Mouse (Mus musculus): Measurements from ENCODE around the gene Tns2. TPM values are rescaled to one million over a fixed set of nuclear protein-coding genes. Genes with fewer than 3 reads are reported as not detected.
"Not testable (repeated sequence)": the region's sequence is repeated elsewhere in the genome, so short reads cannot be mapped to it uniquely, and the experiment has no call there.

The Tns2 gene
- total and polyA plus RNA-seq, 2 experiments from 2014 or later = 5.0 to 8.4 TPM

GRCm38 (mm10) chr15:102147674-102148402 is 47.6 kb downstream of the Tns2 start:
- Histone ChIP-seq H3K4me3 (ENCODE audit: low read depth, low read length) (no peak overlapping the region), H3K4me1 (ENCODE audit: insufficient read depth) (no peaks in the 10 kb centered on the region), H3K36me3 (ENCODE audit: insufficient read depth) (no peaks in the 10 kb centered on the region), H3K27ac (ENCODE audit: low read depth, low read length) (no peak overlapping the region), H3K9ac (no peak overlapping the region), H3K9me3 (ENCODE audit: low read length) (no peaks in the 10 kb centered on the region), H3K4me2 (ENCODE audit: low read depth) (no peak overlapping the region), H3K27me3 (ENCODE audit: insufficient read depth, low read length) (peaks cover 14% of the 10 kb centered on the region)
- TF ChIP-seq CTCF (IDR thresholded peaks at IDR 0.05; ENCODE audit: low read depth) = no peak
- ATAC-seq (no peak), DNase-seq (no peak)
- 71% methylated on average over 16 of the region's 16 CpGs for WGBS

DNA sequence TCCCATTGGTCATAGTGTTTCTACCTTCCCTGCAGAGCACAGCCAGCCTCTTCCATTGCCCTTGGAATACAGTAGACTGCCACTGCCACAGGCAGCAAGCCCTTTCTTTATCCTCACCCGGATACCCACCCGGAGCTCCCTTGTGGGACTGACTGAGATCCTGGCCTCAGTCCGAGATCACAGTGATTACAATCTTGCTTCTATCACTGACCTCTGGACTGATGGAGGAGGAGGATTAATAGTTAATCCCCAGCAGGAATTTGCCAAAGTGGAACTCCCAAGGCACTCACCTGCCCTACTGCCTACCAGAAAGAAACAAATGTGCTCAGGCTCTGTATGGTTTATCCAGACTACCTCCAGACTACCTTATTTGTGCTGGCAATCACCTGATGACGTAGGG is 49.3 kb downstream of the Tns2 start:
- no peak overlapping the region for H3K9ac ChIP-seq
- H3K36me3 ChIP-seq (ENCODE audit: insufficient read depth) = no peaks in the 10 kb centered on the region
- no peak for DNase-seq
- WGBS = 69% methylated on average over 4 of the region's 4 CpGs
- H3K27me3 ChIP-seq (ENCODE audit: insufficient read depth, low read length) = peaks cover 9% of the 10 kb centered on the region
- H3K4me2 ChIP-seq (ENCODE audit: low read depth) = no peak overlapping the region
- no peak for ATAC-seq
- H3K9me3 ChIP-seq (ENCODE audit: low read length) = no peaks in the 10 kb centered on the region
- H3K4me3 ChIP-seq (ENCODE audit: low read depth, low read length) = no peak overlapping the region
- H3K27ac ChIP-seq (ENCODE audit: low read depth, low read length) = no peak overlapping the region
- no peak for TF ChIP-seq CTCF (IDR thresholded peaks at IDR 0.05; ENCODE audit: low read depth)
- H3K4me1 ChIP-seq (ENCODE audit: insufficient read depth) = no peaks in the 10 kb centered on the region

- DNase-seq (no peak), ATAC-seq (no peak)
- TF ChIP-seq CTCF (IDR thresholded peaks at IDR 0.05; ENCODE audit: low read depth) = no peak
- Histone ChIP-seq H3K4me2 (ENCODE audit: low read depth) (no peak within 1 kb of the TSS), H3K9me3 (ENCODE audit: low read length) (no peaks in the 10 kb centered on the region), H3K27me3 (ENCODE audit: insufficient read depth, low read length) (peaks cover under 1% of the 10 kb centered on the region; the same call in 1 of the 2 replicates), H3K4me1 (ENCODE audit: insufficient read depth) (no peaks in the 10 kb centered on the region), H3K36me3 (ENCODE audit: insufficient read depth) (no peaks in the 10 kb centered on the region), H3K27ac (ENCODE audit: low read depth, low read length) (no peak within 1 kb of the TSS), H3K9ac (no peak within 1 kb of the TSS), H3K4me3 (ENCODE audit: low read depth, low read length) (no peak within 1 kb of the TSS)
- 59% methylated on average over 20 of the region's 20 CpGs for WGBS
These were observed 50.3 kb downstream of the Tns2 start, which contains the start of gene Soat2 for GRCm38 (mm10) chr15:102150301-102151135. Gene Soat2 (plus strand): TSS chr15:102150526.

- no peaks in the 10 kb centered on the region for H3K4me1 ChIP-seq (ENCODE audit: insufficient read depth)
- H3K36me3 ChIP-seq (ENCODE audit: insufficient read depth) = no peaks in the 10 kb centered on the region
- no peak for TF ChIP-seq CTCF (IDR thresholded peaks at IDR 0.05; ENCODE audit: low read depth)
- H3K9ac ChIP-seq = no peak overlapping the region
- no peaks in the 10 kb centered on the region for H3K9me3 ChIP-seq (ENCODE audit: low read length)
- no peak overlapping the region for H3K4me3 ChIP-seq (ENCODE audit: low read depth, low read length)
- DNase-seq = no peak
- WGBS = 38% methylated on average over 4 of the region's 4 CpGs
- no peak overlapping the region for H3K4me2 ChIP-seq (ENCODE audit: low read depth)
- H3K27me3 ChIP-seq (ENCODE audit: insufficient read depth, low read length) = no peaks in the 10 kb centered on the region
- no peak for ATAC-seq
- no peak overlapping the region for H3K27ac ChIP-seq (ENCODE audit: low read depth, low read length)
These were observed 52.4 kb downstream of the Tns2 start for GRCm38 (mm10) chr15:102152646-102153045.

- H3K4me1 ChIP-seq (ENCODE audit: insufficient read depth); H3K9ac ChIP-seq; H3K27me3 ChIP-seq (ENCODE audit: insufficient read depth, low read length); H3K27ac ChIP-seq (ENCODE audit: low read depth, low read length); H3K4me3 ChIP-seq (ENCODE audit: low read depth, low read length); H3K36me3 ChIP-seq (ENCODE audit: insufficient read depth); H3K9me3 ChIP-seq (ENCODE audit: low read length); DNase-seq; H3K4me2 ChIP-seq (ENCODE audit: low read depth); ATAC-seq: not testable (repeated sequence)
- WGBS = 90% methylated on average over 6 of the region's 6 CpGs
These were observed 54.8 kb downstream of the Tns2 start for GRCm38 (mm10) chr15:102155006-102155405.

DNA sequence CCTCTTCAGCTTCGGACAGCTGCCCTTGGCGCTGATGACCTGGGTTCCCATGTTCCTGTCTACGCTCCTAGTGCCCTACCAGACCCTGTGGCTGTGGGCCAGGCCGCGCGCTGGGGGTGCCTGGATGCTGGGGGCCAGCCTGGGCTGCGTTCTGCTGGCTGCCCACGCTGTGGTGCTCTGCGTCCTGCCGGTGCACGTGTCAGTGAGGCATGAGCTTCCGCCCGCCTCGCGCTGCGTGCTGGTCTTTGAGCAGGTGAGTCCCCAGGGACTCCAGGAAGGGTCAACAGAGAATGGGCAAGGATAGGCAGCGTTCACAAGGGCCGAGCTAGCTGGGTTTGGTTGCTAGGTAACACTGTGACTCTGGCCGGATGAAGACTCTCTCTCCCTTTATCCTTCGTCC is 56.6 kb downstream of the Tns2 start:
- no peak overlapping the region for H3K4me2 ChIP-seq (ENCODE audit: low read depth)
- H3K27ac ChIP-seq (ENCODE audit: low read depth, low read length) = no peak overlapping the region
- H3K27me3 ChIP-seq (ENCODE audit: insufficient read depth, low read length) = no peaks in the 10 kb centered on the region
- WGBS = 34% methylated on average over 20 of the region's 20 CpGs
- H3K9ac ChIP-seq = no peak overlapping the region
- no peaks in the 10 kb centered on the region for H3K36me3 ChIP-seq (ENCODE audit: insufficient read depth)
- H3K4me3 ChIP-seq (ENCODE audit: low read depth, low read length) = no peak overlapping the region
- no peak for TF ChIP-seq CTCF (IDR thresholded peaks at IDR 0.05; ENCODE audit: low read depth)
- no peak for ATAC-seq
- no peaks in the 10 kb centered on the region for H3K4me1 ChIP-seq (ENCODE audit: insufficient read depth)
- H3K9me3 ChIP-seq (ENCODE audit: low read length) = no peaks in the 10 kb centered on the region
- peak; percentile 27 for DNase-seq
